Mouse (Mus musculus): ENCODE data around the gene Six2.

Gene Six2

DNA sequence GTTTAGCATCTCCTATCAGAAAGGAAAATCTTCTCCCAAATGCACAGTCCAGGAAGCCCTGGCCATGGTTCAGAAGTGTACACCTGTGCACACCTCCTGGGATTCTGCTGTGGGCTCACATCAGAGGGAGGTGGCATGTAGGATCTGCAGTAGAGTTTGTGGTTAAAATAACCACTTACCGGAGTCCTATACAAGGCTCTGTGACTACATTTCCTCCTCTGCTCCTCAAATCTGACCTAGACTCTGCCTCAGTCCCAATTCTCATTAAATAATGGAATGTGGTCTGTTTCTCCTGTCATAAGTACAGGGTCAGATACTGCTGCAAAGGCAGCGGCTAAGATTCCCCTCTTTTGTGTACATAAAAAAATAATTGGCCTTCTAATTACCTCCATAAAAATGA lies 23.9 kb downstream of the Six2 start:
- DNase-seq (ENCODE audit: extremely low read depth, low read depth, low spot score) = no peak

DNA sequence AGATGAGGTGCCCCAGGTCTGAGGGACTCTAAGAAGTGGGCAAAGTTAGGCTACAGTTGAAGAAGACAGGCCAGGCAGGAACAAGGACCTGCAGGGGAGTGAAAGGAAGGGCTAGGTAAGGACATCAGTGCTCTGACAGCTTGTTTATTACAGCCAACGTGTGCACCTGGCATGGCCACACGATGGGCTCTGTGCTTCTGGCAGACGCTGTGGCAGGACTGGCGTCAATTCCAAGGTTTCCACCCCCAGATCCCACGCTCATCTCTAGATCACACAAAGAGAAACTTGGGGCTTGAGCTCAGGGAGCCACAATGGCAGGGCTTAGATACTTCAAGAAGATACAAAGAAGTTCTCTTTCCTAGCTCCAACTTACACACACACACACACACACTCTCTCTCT lies 26.6 kb downstream of the Six2 start:
- DNase-seq (ENCODE audit: extremely low read depth, low read depth, low spot score) = no peak

- DNase-seq (ENCODE audit: extremely low read depth, low read depth, low spot score) = no peak
Measured at GRCm38 (mm10) chr17:85660016-85660415, 28.1 kb downstream of the Six2 start.

GRCm38 (mm10) chr17:85645718-85646665 lies 42.1 kb downstream of the Six2 start:
- DNase-seq (ENCODE audit: extremely low read depth, low read depth, low spot score) = no peak

DNA sequence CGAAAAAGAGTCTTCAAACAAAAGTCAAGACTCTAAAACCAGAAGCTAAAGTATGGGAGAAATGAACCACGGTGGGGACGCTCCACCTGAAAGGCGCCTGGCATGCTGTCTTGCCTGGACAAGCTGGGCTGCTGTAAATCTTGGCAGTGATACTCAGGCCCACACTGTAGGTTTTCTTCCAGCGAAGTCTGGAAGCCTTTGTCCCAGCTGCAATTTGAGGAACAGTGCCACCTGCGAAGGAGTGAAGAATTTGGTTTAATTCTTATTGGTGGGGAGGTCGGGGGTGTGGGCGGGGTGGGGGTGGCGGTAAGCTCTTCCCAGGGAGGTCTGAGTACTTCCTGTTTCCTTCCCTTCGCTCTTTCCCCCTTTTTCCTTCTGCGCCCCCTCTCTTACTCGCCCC lies 42.8 kb downstream of the Six2 start:
- peak; percentile 49 for DNase-seq (ENCODE audit: extremely low read depth, low read depth, low spot score)

- no peak for DNase-seq (ENCODE audit: extremely low read depth, low read depth, low spot score)
Measured at GRCm38 (mm10) chr17:85637876-85638275, 50.2 kb downstream of the Six2 start.
